Mouse (Mus musculus) kidney, adult 2 months (tissue): Measurements from ENCODE around the gene Sdf2.

Experiments used
- CTCF ChIP-seq: fragments of 200-500 bp; conservative IDR thresholded peaks from 2 replicates; pipeline ENCODE4 v1.5.1; 2011; ENCODE audit warnings: low read depth, mild to moderate bottlenecking, control low read depth, low read length, moderate library complexity, mixed read lengths; ENCODE audit not compliant: insufficient read depth, insufficient read length
- POLR2A ChIP-seq: fragments of 200-500 bp; IDR thresholded peaks from one replicate; pipeline ENCODE4 v1.6.1; 2011; ENCODE audit warnings: low read depth, low read length, control low read depth

GRCm38 (mm10) chr11:78261380-78262352, 16.1 kb downstream of the Sdf2 start, which contains the start of gene 2610507B11Rik:
- TF ChIP-seq CTCF (no peak), POLR2A (peak; percentile 19)
